In the genomic region with DNA sequence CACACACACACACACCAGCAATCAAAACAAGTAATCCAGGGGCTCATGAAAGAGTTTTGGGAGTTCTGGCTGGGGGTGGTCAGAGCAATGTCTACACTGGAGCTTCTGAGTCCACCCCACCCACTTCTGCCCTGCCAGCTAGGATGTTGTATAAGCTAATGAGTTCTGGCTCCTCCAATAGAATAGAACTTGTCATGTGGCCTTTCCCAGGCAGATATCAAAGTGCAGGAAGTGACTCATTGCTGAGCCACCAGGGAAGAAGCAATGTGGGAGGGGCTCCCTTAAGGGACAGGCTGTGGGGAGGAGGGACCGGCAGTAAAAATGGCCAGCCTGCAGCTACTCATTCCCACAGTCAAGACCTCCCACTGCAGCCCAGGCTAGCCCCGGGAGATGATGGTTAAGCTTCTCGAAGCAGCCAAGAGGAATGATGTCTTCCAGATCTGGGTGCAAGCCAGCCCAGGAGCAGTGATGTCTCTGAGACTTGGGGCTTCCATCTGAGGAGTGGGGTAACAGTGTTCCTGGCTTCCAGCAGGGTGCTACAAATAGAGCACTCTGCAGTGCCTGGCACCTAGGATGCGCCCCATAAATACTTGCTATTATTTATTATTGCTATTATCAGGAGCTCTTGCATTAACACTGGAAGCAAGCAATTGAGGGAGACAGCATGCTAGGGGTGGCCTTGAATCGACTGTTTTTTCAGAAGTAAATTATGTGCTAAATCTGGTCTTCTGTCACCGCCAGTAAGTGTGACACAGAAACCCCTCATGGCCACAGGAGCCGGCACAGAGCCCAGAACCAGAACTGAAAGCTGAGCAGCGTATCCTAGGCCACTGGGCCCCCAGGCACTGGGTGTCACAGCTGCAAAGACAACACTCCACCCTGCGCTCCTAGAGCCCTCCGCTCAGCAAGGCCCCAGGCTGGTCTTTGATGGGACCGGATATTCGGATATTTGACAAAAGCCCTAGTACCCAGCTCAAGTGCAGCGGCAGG, we compare ENCODE assay signal across 8 mouse cellular contexts.
A peak's percentile ranks its signal among the peaks of the same experiment; 100 is the strongest.
DNase-seq lines count a peak whose midpoint lies in the region; ATAC-seq and TF ChIP-seq lines count a peak whose summit lies in the region.

No protein-coding gene starts in this region.

- 63% methylated on average over 13 of the region's 13 CpGs for WGBS in hindbrain, embryonic 11.5 days
- 53% methylated on average over 13 of the region's 13 CpGs for WGBS in hindbrain, embryonic 14.5 days
- WGBS in liver, embryonic 14.5 days (ENCODE audit: insufficient replicate concordance) = 40% methylated on average over 13 of the region's 13 CpGs
- WGBS in small intestine, adult 2 months = 62% methylated on average over 13 of the region's 13 CpGs

- H3K4me1 ChIP-seq in hindbrain, embryonic 11.5 days (replicated peaks; ENCODE audit: control insufficient read depth, insufficient read depth, low read length) = peaks cover 14% of the 10 kb centered on the region; the same call in 1 of the 2 replicates
- H3K4me1 ChIP-seq in hindbrain, embryonic 14.5 days (replicated peaks; ENCODE audit: control insufficient read depth, insufficient read depth, low read length) = peaks cover 21% of the 10 kb centered on the region
- 0 out of 4 replicates have a peak, but pooled peaks cover 0 to 4% of the 10 kb centered on the region in 2 experiments for H3K4me1 ChIP-seq in liver, embryonic 14.5 days (replicated peaks; ENCODE audit: control insufficient read depth in 2 of 2, insufficient read depth in 2 of 2, low read length in 1 of 2)
- peaks cover 5% of the 10 kb centered on the region; the same call in 1 of the 2 replicates for H3K4me1 ChIP-seq in small intestine, adult 2 months (ENCODE audit: control insufficient read depth, insufficient read depth, insufficient read length, low read length)

- no peak overlapping the region for H3K4me2 ChIP-seq in hindbrain, embryonic 11.5 days (replicated peaks; ENCODE audit: low read depth, low read length)
- no peak overlapping the region for H3K4me2 ChIP-seq in hindbrain, embryonic 14.5 days (replicated peaks)
- no peak overlapping the region for H3K4me2 ChIP-seq in liver, embryonic 14.5 days (ENCODE audit: low read depth)

- H3K9ac ChIP-seq in hindbrain, embryonic 11.5 days (ENCODE audit: low read depth, low read length) = no peak overlapping the region
- H3K9ac ChIP-seq in hindbrain, embryonic 14.5 days = no peak overlapping the region
- no peak overlapping the region for H3K9ac ChIP-seq in liver, embryonic 14.5 days (replicated peaks)

- intact Hi-C loops in gastrocnemius, postnatal 14 days (cut with DNase I; ENCODE audit: low total_unique reads) = no loop called here

- no peak for TF ChIP-seq EP300 in liver, embryonic 14.5 days (IDR thresholded peaks at IDR 0.05; ENCODE audit: low read depth)

- DNase-seq in hindbrain, embryonic 11.5 days (ENCODE audit: low spot score) = no peak
- DNase-seq in hindbrain, embryonic 14.5 days (ENCODE audit: low spot score) = no peak
- peak; percentile 69 for DNase-seq in ZHBTc4 (ENCODE audit: low read depth, low spot score)
- DNase-seq in gastrocnemius, postnatal 14 days = peak; percentile 51
- peak; percentile 49 for DNase-seq in kidney, adult 11 months
- no peak for DNase-seq in liver, embryonic 14.5 days (ENCODE audit: low read depth in 3 of 3, low spot score in 3 of 3)
- no peak for DNase-seq in cerebellum, adult 18-20 months

- TF ChIP-seq POLR2A in small intestine, adult 2 months (IDR thresholded peaks at IDR 0.05; ENCODE audit: low read depth, low read length) = no peak

- H3K9me3 ChIP-seq in hindbrain, embryonic 11.5 days (ENCODE audit: control insufficient read depth, low read length) = no peaks in the 10 kb centered on the region
- no peaks in the 10 kb centered on the region for H3K9me3 ChIP-seq in hindbrain, embryonic 14.5 days (ENCODE audit: control insufficient read depth, low read length)
- H3K9me3 ChIP-seq in liver, embryonic 14.5 days (ENCODE audit: control insufficient read depth, low read length) = no peaks in the 10 kb centered on the region

- no peak overlapping the region for H3K4me3 ChIP-seq in hindbrain, embryonic 11.5 days (ENCODE audit: low read depth, low read length)
- no peak overlapping the region for H3K4me3 ChIP-seq in hindbrain, embryonic 14.5 days (replicated peaks; ENCODE audit: low read length)
- H3K4me3 ChIP-seq in liver, embryonic 14.5 days (ENCODE audit: insufficient read depth in 1 of 2, low read depth in 2 of 2, low read length in 2 of 2) = no peak overlapping the region
- H3K4me3 ChIP-seq in small intestine, adult 2 months (ENCODE audit: low read depth, low read length) = no peak overlapping the region

- no peaks in the 10 kb centered on the region for H3K36me3 ChIP-seq in hindbrain, embryonic 11.5 days (ENCODE audit: control insufficient read depth, insufficient read depth, low read length)
- H3K36me3 ChIP-seq in hindbrain, embryonic 14.5 days (replicated peaks; ENCODE audit: control insufficient read depth, insufficient read depth) = no peaks in the 10 kb centered on the region
- H3K36me3 ChIP-seq in liver, embryonic 14.5 days (replicated peaks; ENCODE audit: control insufficient read depth, insufficient read depth, low read depth) = no peaks in the 10 kb centered on the region
- no peaks in the 10 kb centered on the region for H3K36me3 ChIP-seq in small intestine, adult 2 months (ENCODE audit: control insufficient read depth, insufficient read depth, low read length)

- H3K27ac ChIP-seq in hindbrain, embryonic 11.5 days (ENCODE audit: low read depth, low read length) = no peak overlapping the region
- H3K27ac ChIP-seq in hindbrain, embryonic 14.5 days = no peak overlapping the region
- H3K27ac ChIP-seq in liver, embryonic 14.5 days = no peak overlapping the region
- peak overlapping the region; percentile 66; the same call in 1 of the 2 replicates for H3K27ac ChIP-seq in small intestine, adult 2 months (ENCODE audit: insufficient read depth, low read depth, low read length)

- ATAC-seq in hindbrain, embryonic 11.5 days (ENCODE audit: low FRiP score) = peak; percentile 19; the same call in 1 of the 2 replicates
- no peak for ATAC-seq in hindbrain, embryonic 14.5 days (ENCODE audit: low FRiP score)
- ATAC-seq in liver, embryonic 14.5 days (ENCODE audit: insufficient read depth) = peak; percentile 51; the same call in 1 of the 2 replicates

- TF ChIP-seq CTCF in liver, embryonic 14.5 days (IDR thresholded peaks at IDR 0.05; ENCODE audit: low read depth) = no peak
- no peak for TF ChIP-seq CTCF in small intestine, adult 2 months (IDR thresholded peaks at IDR 0.05; ENCODE audit: extremely low read depth, insufficient read length, insufficient replicate concordance, low read depth, low read length)

- H3K27me3 ChIP-seq in hindbrain, embryonic 11.5 days (ENCODE audit: control insufficient read depth, insufficient read depth, low read length) = peaks cover 35% of the 10 kb centered on the region
- 0 out of 2 replicates have a peak, but pooled peaks cover 4% of the 10 kb centered on the region for H3K27me3 ChIP-seq in hindbrain, embryonic 14.5 days (ENCODE audit: control insufficient read depth, insufficient read depth, low read length)
- H3K27me3 ChIP-seq in liver, embryonic 14.5 days (ENCODE audit: control insufficient read depth, insufficient read depth, low read length) = no peaks in the 10 kb centered on the region
- no peaks in the 10 kb centered on the region for H3K27me3 ChIP-seq in small intestine, adult 2 months (ENCODE audit: control insufficient read depth, insufficient read depth, low read length)

Comparison
In these comparisons a context has a peak if more than half of its experiments do, and no peak if none do; other contexts are left out.
1. DNase-seq: peak in ZHBTc4 (single experiment), gastrocnemius, postnatal 14 days (single experiment) and kidney, adult 11 months (single experiment); none in hindbrain, embryonic 11.5 days (single experiment), hindbrain, embryonic 14.5 days (single experiment), liver, embryonic 14.5 days (0 of 3) and cerebellum, adult 18-20 months (0 of 2).